Mouse (Mus musculus): ENCODE results near the gene Shld1. TPM values are rescaled to one million over a fixed set of nuclear protein-coding genes. Genes with fewer than 3 reads are reported as not detected.

Gene Shld1
- polyA plus RNA-seq, 1 experiment from 2014 or later: 17.9 TPM

GRCm38 (mm10) chr2:132650546-132650945, 36.2 kb upstream of the Shld1 start:
- no peak overlapping the region for H3K27ac ChIP-seq (replicated peaks; ENCODE audit: low read depth, low read length)
- WGBS: 49% methylated on average over 2 of the region's 2 CpGs
- H3K4me1 ChIP-seq (ENCODE audit: control insufficient read depth, insufficient read depth, low read length): no peaks in the 10 kb centered on the region
- H3K36me3 ChIP-seq (replicated peaks; ENCODE audit: control insufficient read depth, insufficient read depth, low read depth, low read length): no peaks in the 10 kb centered on the region
- no peaks in the 10 kb centered on the region for H3K27me3 ChIP-seq (ENCODE audit: control insufficient read depth, insufficient read depth, low read length)
- ATAC-seq (replicated peaks; ENCODE audit: insufficient number of reproducible peaks, low FRiP score, low TSS enrichment, low read depth) (no peak), DNase-seq (ENCODE audit: low spot score) (peak; percentile 14)
- no peak overlapping the region for H3K9ac ChIP-seq (replicated peaks; ENCODE audit: low read length)
- no peaks in the 10 kb centered on the region for H3K9me3 ChIP-seq (replicated peaks; ENCODE audit: control insufficient read depth, low read length)
- no peak overlapping the region for H3K4me3 ChIP-seq (ENCODE audit: low read depth, low read length)
- H3K4me2 ChIP-seq (ENCODE audit: low read depth, low read length): no peak overlapping the region

GRCm38 (mm10) chr2:132652476-132652875, 34.3 kb upstream of the Shld1 start:
- H3K36me3 ChIP-seq (replicated peaks; ENCODE audit: control insufficient read depth, insufficient read depth, low read depth, low read length): no peaks in the 10 kb centered on the region
- H3K27me3 ChIP-seq (ENCODE audit: control insufficient read depth, insufficient read depth, low read length): no peaks in the 10 kb centered on the region
- peak; percentile 88 for DNase-seq (ENCODE audit: low spot score)
- H3K27ac ChIP-seq (replicated peaks; ENCODE audit: low read depth, low read length): peak overlapping the region; percentile 47; the same call in 1 of the 2 replicates
- H3K4me3 ChIP-seq (ENCODE audit: low read depth, low read length): no peak overlapping the region
- H3K9ac ChIP-seq (replicated peaks; ENCODE audit: low read length): no peak overlapping the region
- WGBS: 21% methylated on average over 10 of the region's 10 CpGs
- no peak overlapping the region for H3K4me2 ChIP-seq (ENCODE audit: low read depth, low read length)
- H3K9me3 ChIP-seq (replicated peaks; ENCODE audit: control insufficient read depth, low read length): no peaks in the 10 kb centered on the region
- H3K4me1 ChIP-seq (ENCODE audit: control insufficient read depth, insufficient read depth, low read length): no peaks in the 10 kb centered on the region
- ATAC-seq (replicated peaks; ENCODE audit: insufficient number of reproducible peaks, low FRiP score, low TSS enrichment, low read depth): peak; percentile 92

GRCm38 (mm10) chr2:132654834-132655495, 31.8 kb upstream of the Shld1 start:
- 73% methylated on average over 6 of the region's 6 CpGs for WGBS
- H3K4me2 ChIP-seq (ENCODE audit: low read depth, low read length): no peak overlapping the region
- no peaks in the 10 kb centered on the region for H3K4me1 ChIP-seq (ENCODE audit: control insufficient read depth, insufficient read depth, low read length)
- DNase-seq (ENCODE audit: low spot score) (no peak), ATAC-seq (replicated peaks; ENCODE audit: insufficient number of reproducible peaks, low FRiP score, low TSS enrichment, low read depth) (no peak)
- H3K9me3 ChIP-seq (replicated peaks; ENCODE audit: control insufficient read depth, low read length): no peaks in the 10 kb centered on the region
- H3K27ac ChIP-seq (replicated peaks; ENCODE audit: low read depth, low read length): no peak overlapping the region
- H3K36me3 ChIP-seq (replicated peaks; ENCODE audit: control insufficient read depth, insufficient read depth, low read depth, low read length): no peaks in the 10 kb centered on the region
- H3K4me3 ChIP-seq (ENCODE audit: low read depth, low read length): no peak overlapping the region
- H3K9ac ChIP-seq (replicated peaks; ENCODE audit: low read length): no peak overlapping the region
- H3K27me3 ChIP-seq (ENCODE audit: control insufficient read depth, insufficient read depth, low read length): no peaks in the 10 kb centered on the region

- H3K27me3 ChIP-seq (ENCODE audit: control insufficient read depth, insufficient read depth, low read length): no peaks in the 10 kb centered on the region
- H3K36me3 ChIP-seq (replicated peaks; ENCODE audit: control insufficient read depth, insufficient read depth, low read depth, low read length): no peaks in the 10 kb centered on the region
- no peak for ATAC-seq (replicated peaks; ENCODE audit: insufficient number of reproducible peaks, low FRiP score, low TSS enrichment, low read depth)
- no peaks in the 10 kb centered on the region for H3K9me3 ChIP-seq (replicated peaks; ENCODE audit: control insufficient read depth, low read length)
- no peak overlapping the region for H3K9ac ChIP-seq (replicated peaks; ENCODE audit: low read length)
- WGBS: 74% methylated on average over 2 of the region's 2 CpGs
- no peak overlapping the region for H3K4me2 ChIP-seq (ENCODE audit: low read depth, low read length)
- no peak for DNase-seq (ENCODE audit: low spot score)
- H3K27ac ChIP-seq (replicated peaks; ENCODE audit: low read depth, low read length): no peak overlapping the region
- H3K4me3 ChIP-seq (ENCODE audit: low read depth, low read length): no peak overlapping the region
- H3K4me1 ChIP-seq (ENCODE audit: control insufficient read depth, insufficient read depth, low read length): no peaks in the 10 kb centered on the region
Observed at GRCm38 (mm10) chr2:132657186-132657585, 29.5 kb upstream of the Shld1 start.

- Histone ChIP-seq H3K9me3 (replicated peaks; ENCODE audit: control insufficient read depth, low read length) (no peaks in the 10 kb centered on the region), H3K4me2 (ENCODE audit: low read depth, low read length) (no peak overlapping the region), H3K27me3 (ENCODE audit: control insufficient read depth, insufficient read depth, low read length) (no peaks in the 10 kb centered on the region), H3K36me3 (replicated peaks; ENCODE audit: control insufficient read depth, insufficient read depth, low read depth, low read length) (no peaks in the 10 kb centered on the region), H3K4me1 (ENCODE audit: control insufficient read depth, insufficient read depth, low read length) (no peaks in the 10 kb centered on the region), H3K27ac (replicated peaks; ENCODE audit: low read depth, low read length) (no peak overlapping the region), H3K9ac (replicated peaks; ENCODE audit: low read length) (no peak overlapping the region), H3K4me3 (ENCODE audit: low read depth, low read length) (no peak overlapping the region)
- DNase-seq (ENCODE audit: low spot score): no peak
- WGBS: 85% methylated on average over 9 of the region's 9 CpGs
- ATAC-seq (replicated peaks; ENCODE audit: insufficient number of reproducible peaks, low FRiP score, low TSS enrichment, low read depth): no peak
Observed at GRCm38 (mm10) chr2:132658412-132659120, 28.2 kb upstream of the Shld1 start.

- DNase-seq (ENCODE audit: low spot score) (no peak), ATAC-seq (replicated peaks; ENCODE audit: insufficient number of reproducible peaks, low FRiP score, low TSS enrichment, low read depth) (no peak)
- H3K4me2 ChIP-seq (ENCODE audit: low read depth, low read length): no peak overlapping the region
- no peak overlapping the region for H3K9ac ChIP-seq (replicated peaks; ENCODE audit: low read length)
- no peaks in the 10 kb centered on the region for H3K9me3 ChIP-seq (replicated peaks; ENCODE audit: control insufficient read depth, low read length)
- H3K4me1 ChIP-seq (ENCODE audit: control insufficient read depth, insufficient read depth, low read length): no peaks in the 10 kb centered on the region
- no peak overlapping the region for H3K27ac ChIP-seq (replicated peaks; ENCODE audit: low read depth, low read length)
- WGBS: 85% methylated on average over 6 of the region's 6 CpGs
- no peaks in the 10 kb centered on the region for H3K36me3 ChIP-seq (replicated peaks; ENCODE audit: control insufficient read depth, insufficient read depth, low read depth, low read length)
- no peak overlapping the region for H3K4me3 ChIP-seq (ENCODE audit: low read depth, low read length)
- no peaks in the 10 kb centered on the region for H3K27me3 ChIP-seq (ENCODE audit: control insufficient read depth, insufficient read depth, low read length)
Observed at GRCm38 (mm10) chr2:132669091-132669490, 17.6 kb upstream of the Shld1 start.

GRCm38 (mm10) chr2:132670290-132670689, 16.4 kb upstream of the Shld1 start:
- WGBS: 82% methylated on average over 4 of the region's 4 CpGs
- ATAC-seq (replicated peaks; ENCODE audit: insufficient number of reproducible peaks, low FRiP score, low TSS enrichment, low read depth) (no peak), DNase-seq (ENCODE audit: low spot score) (no peak)
- Histone ChIP-seq H3K27me3 (ENCODE audit: control insufficient read depth, insufficient read depth, low read length) (no peaks in the 10 kb centered on the region), H3K4me1 (ENCODE audit: control insufficient read depth, insufficient read depth, low read length) (no peaks in the 10 kb centered on the region), H3K9ac (replicated peaks; ENCODE audit: low read length) (no peak overlapping the region), H3K9me3 (replicated peaks; ENCODE audit: control insufficient read depth, low read length) (no peaks in the 10 kb centered on the region), H3K4me2 (ENCODE audit: low read depth, low read length) (no peak overlapping the region), H3K4me3 (ENCODE audit: low read depth, low read length) (no peak overlapping the region), H3K27ac (replicated peaks; ENCODE audit: low read depth, low read length) (no peak overlapping the region), H3K36me3 (replicated peaks; ENCODE audit: control insufficient read depth, insufficient read depth, low read depth, low read length) (no peaks in the 10 kb centered on the region)

GRCm38 (mm10) chr2:132672121-132672520, 14.6 kb upstream of the Shld1 start:
- no peak overlapping the region for H3K4me2 ChIP-seq (ENCODE audit: low read depth, low read length)
- H3K36me3 ChIP-seq (replicated peaks; ENCODE audit: control insufficient read depth, insufficient read depth, low read depth, low read length): no peaks in the 10 kb centered on the region
- no peak overlapping the region for H3K27ac ChIP-seq (replicated peaks; ENCODE audit: low read depth, low read length)
- H3K4me3 ChIP-seq (ENCODE audit: low read depth, low read length): no peak overlapping the region
- no peaks in the 10 kb centered on the region for H3K4me1 ChIP-seq (ENCODE audit: control insufficient read depth, insufficient read depth, low read length)
- no peak for ATAC-seq (replicated peaks; ENCODE audit: insufficient number of reproducible peaks, low FRiP score, low TSS enrichment, low read depth)
- 90% methylated on average over 3 of the region's 3 CpGs for WGBS
- H3K9me3 ChIP-seq (replicated peaks; ENCODE audit: control insufficient read depth, low read length): no peaks in the 10 kb centered on the region
- H3K9ac ChIP-seq (replicated peaks; ENCODE audit: low read length): no peak overlapping the region
- no peaks in the 10 kb centered on the region for H3K27me3 ChIP-seq (ENCODE audit: control insufficient read depth, insufficient read depth, low read length)
- DNase-seq (ENCODE audit: low spot score): no peak
